Mouse (Mus musculus): ENCODE results near the gene Blm.
"Not testable (repeated sequence)": the region's sequence is repeated elsewhere in the genome, so short reads cannot be mapped to it uniquely, and the experiment has no call there.

Gene Blm

DNA sequence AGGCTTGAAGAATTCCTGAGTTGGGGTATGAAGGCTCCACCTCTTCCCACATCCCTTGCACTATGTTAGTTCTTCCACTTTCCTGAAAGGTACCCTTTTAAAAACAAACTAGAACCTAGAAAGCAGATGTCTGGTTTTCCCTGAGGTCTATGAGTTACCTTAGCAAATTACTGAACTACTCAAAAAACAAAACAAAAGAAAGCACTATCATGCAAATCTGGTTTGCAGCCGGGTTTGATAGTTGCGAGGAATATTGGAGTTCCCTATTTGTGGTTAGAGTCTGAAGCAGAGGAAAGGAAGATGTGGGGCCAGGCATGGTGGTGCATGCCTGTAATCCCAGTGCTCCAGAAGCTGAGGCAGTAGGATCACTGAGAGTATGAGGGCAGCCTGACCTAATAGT, 4.3 kb downstream of the Blm start:
- no peak for DNase-seq

GRCm38 (mm10) chr7:80526698-80527097, 8.2 kb downstream of the Blm start:
- no peak for DNase-seq

DNA sequence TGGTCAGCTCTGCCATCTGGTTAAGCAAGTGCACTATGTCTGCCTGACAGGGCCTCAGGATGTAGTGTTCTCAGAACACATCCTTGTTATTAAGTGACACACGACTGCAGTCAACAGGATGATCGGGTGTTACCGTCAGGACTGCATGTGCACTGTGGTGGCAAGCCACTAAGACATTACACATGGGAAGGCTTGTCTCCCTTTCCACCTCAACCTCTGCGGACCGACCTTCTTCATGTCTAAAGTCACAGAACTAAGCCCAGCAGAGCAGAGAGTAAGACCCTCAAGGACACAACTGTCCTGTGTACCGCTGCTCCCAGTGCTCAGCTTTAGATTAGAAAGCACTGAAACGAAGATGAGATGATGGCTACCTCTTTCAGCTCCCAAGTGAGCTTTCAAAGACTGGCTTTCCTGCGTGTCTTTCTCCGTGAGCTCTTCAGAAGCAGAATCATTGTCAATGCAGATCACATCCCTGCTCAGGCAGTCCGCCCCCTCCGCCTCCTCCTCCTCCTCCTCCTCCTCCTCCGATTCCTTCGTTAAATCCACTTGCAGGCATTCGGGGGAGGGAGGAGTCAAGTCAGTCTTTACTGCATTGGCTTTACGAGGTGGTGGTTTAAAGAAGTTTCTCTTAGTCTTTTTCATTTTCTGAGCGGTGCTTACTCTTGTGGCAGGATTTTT, 22.4 kb downstream of the Blm start:
- no peak for DNase-seq

GRCm38 (mm10) chr7:80507697-80508096, 27.2 kb downstream of the Blm start:
- not testable (repeated sequence) for DNase-seq

DNA sequence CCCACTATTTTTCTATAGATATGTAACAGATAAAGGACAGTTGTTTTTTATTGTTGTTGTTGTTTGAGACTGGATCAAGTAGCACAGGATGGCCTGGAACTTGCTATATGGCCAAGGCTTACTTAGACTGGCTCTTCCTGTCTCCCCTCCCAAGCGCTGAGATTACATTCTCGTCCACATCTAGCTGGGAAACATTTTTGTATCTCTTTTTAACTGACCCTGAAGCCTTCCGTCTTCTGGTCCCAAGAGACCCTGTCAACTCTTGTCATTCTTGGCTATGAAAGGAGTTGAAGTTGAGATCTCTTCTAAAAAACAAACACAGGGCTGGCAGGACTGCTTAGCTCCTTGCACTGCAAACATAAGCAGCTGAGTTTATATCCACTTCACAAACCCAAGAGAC, 28.9 kb downstream of the Blm start:
- no peak for DNase-seq

DNA sequence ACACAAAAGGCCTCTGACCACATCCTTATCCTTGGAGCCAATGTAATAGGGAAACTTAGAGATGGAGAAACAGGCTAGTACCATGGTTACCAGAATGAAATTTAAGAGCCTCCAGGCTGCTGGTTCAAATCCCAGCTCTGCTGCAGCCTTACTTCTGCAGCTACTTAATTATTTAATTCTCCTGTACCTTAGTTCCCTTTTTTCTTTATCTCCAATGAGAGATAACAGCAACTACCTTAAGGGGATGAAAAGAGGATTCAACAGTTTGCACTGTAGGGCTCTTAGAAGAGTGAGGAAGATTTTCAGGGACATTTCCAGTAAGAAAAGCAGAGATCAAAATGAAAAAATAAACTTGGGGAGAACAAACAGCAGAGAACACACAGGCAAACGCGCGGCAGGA, 30.0 kb downstream of the Blm start:
- no peak for DNase-seq

GRCm38 (mm10) chr7:80501006-80501405, 33.9 kb downstream of the Blm start:
- no peak for DNase-seq

GRCm38 (mm10) chr7:80500099-80500498, 34.8 kb downstream of the Blm start:
- DNase-seq: no peak

GRCm38 (mm10) chr7:80499190-80499962, 35.5 kb downstream of the Blm start:
- no peak for DNase-seq

DNA sequence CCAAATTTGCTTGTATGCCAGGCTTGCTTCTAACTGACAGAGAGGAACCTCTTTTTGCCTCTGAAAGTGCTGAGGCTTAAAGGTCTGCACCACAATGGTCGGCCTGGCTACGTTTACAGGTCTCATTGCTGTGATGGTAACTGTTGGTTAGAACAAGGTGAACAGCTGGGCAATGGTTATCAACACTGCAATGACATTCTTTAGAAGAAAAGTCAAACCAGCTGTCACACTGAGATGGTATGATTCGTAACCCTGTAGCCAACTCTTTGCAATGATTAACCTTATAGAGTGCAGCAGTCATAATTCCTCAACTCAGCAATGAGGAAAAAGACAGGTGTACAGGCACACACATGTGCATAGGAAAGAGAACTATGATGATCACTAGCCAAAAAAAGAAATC, 38.3 kb downstream of the Blm start:
- DNase-seq: no peak

GRCm38 (mm10) chr7:80495210-80495609, 39.7 kb downstream of the Blm start:
- no peak for DNase-seq

DNA sequence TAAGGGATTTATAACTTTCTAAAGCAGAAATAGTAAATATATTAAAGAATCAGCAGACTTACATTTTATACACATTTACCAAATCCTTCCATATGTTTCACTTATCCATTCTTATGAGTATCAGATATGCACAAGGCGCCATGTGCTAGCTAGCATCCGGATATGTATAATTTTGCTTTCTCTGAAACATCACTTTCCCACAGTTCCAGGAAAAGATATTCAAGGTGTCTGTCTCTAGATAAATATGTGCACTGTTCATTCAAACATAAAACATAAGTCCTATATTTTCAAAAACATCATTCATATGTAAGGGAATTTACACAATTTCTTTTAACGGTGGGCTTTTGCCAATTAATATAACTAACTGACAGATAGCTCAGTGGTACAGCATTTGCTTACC, 42.9 kb downstream of the Blm start:
- no peak for DNase-seq

GRCm38 (mm10) chr7:80491086-80491485, 43.8 kb downstream of the Blm start:
- DNase-seq: no peak

DNA sequence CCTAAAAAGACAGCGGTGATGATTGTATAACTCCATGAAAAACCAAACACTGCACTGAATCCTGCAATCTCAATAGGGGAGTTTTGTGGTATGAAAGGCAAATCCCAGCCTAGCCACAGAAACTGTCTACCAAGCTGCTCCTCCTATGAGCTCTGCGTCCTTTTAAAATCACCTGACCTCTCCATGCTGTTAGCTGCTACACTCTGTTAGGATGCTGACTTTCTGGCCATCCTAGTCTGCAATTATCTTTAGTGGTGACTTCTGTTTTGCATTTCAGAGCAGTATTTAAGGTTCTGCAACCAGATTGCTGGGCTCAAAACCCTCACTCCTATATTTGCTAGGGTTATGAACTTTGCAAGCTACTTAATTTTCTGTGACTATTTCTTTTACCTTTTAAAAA, 44.6 kb downstream of the Blm start:
- no peak for DNase-seq

DNA sequence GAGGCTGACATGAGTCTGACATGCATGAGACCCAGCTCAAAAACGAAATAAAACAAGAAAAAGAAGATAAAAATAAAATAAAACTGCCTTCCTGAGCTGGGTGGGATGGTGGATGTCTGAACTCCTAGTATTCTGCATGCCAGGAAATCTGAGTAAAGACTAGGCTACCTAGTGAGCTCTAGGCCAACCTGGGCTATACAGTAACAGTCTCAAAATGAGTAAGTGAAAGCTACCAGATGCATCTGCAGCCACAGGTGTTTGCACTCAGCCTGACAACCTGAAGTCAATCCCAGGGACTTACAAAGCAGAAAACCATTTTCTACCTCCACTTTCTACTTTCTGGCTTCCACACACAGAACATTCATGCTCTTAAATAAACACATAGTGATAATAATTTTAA, 45.5 kb downstream of the Blm start:
- DNase-seq: no peak

GRCm38 (mm10) chr7:80487239-80487638, 47.7 kb downstream of the Blm start:
- no peak for DNase-seq

DNA sequence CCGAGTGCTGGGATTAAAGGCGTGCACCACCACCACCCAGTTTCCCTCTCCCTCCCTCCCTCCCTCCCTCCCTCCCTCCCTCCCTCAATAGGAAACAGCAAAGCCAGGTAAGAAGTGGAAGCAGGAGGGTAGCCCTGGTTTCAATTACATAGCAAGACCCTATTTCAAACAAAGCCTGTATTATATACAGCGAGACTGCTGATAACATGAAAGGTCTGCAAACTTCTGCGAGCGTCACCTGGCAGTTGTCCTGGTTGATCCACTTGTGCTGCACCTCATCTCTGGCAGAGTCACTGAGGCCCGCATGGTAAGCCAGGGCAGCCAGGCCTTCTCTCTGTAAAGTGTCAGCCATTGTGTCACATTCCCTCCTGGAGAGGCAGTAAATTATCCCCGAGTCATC, 54.8 kb downstream of the Blm start:
- DNase-seq: no peak

GRCm38 (mm10) chr7:80473837-80474236, 61.1 kb downstream of the Blm start:
- no peak for DNase-seq

GRCm38 (mm10) chr7:80468851-80469250, 66.1 kb downstream of the Blm start:
- no peak for DNase-seq

DNA sequence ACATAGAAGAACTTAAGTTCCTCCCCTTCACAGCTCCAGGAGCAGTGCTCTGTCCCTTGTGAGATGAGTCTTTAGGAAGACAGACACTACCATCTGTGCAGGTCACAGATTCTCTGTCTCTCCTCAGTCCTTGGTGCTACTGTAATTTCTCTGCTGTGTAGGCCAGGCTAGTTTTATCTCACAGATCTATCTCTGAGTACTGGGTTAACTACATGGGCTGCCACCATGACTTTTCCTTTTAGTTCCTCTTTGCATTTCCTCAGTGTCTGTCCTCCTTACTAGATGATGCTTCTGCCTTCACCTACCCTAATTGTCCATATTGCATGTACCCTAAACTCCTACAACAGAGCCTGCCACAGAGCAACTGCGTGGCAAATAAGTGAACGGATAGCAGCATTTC, 67.6 kb downstream of the Blm start:
- no peak for DNase-seq

- DNase-seq: no peak
These were observed 70.1 kb downstream of the Blm start for GRCm38 (mm10) chr7:80464831-80465230.

- no peak for DNase-seq
These were observed 73.0 kb downstream of the Blm start for GRCm38 (mm10) chr7:80461891-80462290.

GRCm38 (mm10) chr7:80460892-80461291, 74.0 kb downstream of the Blm start:
- DNase-seq: no peak

- no peak for DNase-seq
These were observed 74.7 kb downstream of the Blm start for GRCm38 (mm10) chr7:80460199-80460598.

Data from thymus, adult 18-20 months (tissue).